Mouse (Mus musculus) kidney, adult 8-10 months (tissue): Measurements from ENCODE around the gene Ccdc167.
A peak's percentile ranks its signal among the peaks of the same experiment; 100 is the strongest.

Experiments used
- DNase-seq, 2 experiments: peaks; one replicate each; pipeline ENCODE4 v3.0.0; 2022

Gene Ccdc167

DNA sequence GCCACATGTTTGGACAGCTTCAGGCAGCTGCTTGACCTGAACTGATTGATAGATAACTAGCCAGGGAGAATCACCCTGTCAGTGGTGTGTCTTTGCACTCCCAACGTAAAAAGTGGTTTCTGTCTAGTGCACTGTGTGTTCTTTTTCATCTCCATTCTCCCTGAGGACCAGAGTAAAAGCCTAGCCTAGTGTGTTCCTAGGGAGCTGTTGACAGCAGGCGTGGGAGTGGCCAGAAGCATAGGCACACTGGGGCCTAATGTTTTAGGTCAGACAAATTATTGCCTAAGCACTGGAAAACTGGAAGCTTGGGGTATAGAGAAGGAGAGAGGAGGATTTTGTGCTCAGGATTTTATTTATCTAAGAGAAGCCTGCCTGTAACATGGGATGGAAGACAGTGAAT, 33.7 kb downstream of the Ccdc167 start:
- no peak for DNase-seq

DNA sequence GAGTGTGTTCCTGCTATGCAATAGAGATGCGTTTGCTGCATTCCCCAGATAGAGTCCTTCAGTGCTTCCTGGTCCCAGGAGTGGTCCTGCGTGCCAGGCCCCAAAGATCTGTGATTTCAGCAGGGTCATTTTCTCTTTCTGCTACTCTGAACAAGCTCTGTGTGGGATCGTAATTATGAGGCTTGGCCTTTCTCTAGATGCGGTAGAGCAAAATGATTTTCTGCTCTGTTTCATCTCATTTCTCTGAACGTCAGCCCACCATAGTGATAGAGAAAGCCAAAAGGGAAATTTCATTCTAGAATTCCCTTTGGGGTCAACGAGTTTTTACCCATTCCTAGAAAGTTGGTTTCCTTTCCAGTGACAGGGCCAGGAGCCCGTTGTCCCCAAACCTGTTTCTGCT, 34.6 kb downstream of the Ccdc167 start:
- no peak for DNase-seq

DNA sequence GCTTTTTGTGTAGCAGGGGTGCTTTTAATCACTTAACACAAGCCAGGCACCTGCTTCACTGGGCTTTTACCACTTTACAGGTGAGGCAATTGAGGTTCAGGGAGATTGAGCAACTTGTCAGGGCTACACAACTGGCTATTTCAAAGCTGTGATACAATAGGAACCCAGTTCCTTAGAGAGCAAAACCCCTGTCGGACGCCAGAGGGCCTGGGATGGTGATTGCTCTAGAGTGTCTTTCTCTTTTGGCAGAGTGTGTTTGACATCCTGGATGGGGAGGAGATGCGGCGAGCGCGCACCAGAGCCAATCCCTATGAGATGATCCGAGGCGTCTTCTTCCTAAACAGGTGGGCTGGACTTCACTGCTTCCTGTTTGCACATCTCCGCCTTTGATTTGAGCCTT, 35.2 kb downstream of the Ccdc167 start:
- DNase-seq, result no peak

- DNase-seq, result no peak
These were observed 35.9 kb downstream of the Ccdc167 start for GRCm38 (mm10) chr17:29680921-29681320.

- DNase-seq, result peak in 1 of 2 experiments; percentile 30
These were observed 36.7 kb downstream of the Ccdc167 start for GRCm38 (mm10) chr17:29680174-29680573.

DNA sequence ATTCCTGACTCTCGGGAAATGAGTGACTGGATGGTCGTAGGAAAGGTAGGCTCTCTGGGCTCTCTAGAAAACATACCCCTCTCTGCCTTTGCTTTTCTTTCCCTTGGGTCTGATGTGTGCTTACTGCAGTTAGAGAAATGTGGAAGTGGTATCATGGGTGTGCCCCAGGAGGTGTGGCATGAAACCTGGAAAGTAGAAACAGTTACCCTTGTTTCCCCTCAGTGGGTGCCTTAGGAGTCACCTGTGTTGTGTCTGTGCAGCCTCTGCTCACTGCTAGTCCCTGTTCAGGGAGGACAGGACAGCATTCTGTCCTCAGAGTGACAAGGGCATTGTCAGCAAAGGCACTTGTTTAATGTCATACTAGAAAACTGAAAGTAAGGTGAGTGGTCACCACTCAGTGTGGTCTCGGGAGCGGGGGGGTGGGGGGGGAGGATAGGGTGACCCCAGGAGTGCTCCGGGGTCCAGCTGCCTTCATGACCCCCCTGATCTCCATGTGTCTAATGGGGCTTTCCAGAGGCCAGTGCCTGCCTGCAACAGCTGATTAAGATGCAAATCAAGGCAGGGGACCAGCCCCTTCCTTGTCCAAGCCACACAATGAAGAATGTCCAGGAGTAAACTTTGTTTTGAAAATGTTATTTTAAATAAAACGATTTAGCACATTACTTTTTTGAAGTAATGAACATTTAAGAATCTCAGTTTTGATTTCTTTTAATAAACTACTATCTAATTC, 37.6 kb downstream of the Ccdc167 start:
- DNase-seq, result no peak

DNA sequence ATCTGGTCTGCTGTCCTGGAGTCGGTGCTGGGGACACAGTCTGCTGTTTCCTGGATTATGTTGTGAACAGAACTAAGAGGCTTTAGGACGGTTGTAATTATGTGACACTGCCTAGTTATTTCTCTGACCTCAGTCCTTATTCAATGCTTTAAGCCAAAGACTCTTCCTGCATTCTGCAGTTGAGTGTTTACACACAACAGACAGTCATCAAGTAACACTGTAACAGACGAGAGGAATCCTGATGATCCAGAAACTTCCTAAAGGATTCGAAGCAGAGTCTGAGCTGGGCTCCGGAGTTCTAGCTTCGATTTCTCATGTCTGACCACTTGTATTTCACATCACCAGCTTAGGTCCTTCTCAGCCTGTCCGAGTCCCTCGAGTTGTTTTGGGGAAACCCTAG, 38.3 kb downstream of the Ccdc167 start:
- no peak for DNase-seq

DNA sequence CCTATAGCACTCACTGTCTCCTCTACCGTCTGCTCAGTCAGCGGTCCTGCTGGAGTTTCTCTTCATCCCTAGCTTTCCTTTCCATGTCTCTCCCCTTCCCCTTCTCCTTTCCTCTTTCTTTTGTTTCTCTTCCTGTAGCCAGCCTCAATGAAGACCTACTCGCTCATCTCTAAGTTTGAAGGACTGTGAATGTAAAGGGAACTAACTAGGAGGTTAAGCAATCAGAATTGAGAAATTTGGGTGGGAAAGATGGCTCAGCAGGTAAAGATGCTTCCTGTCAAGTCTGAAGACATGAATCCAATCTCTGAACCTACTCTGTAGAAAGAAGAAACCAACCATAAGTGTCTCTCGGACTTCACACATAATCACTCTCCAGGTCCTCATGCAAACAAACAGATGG, 43.5 kb downstream of the Ccdc167 start:
- DNase-seq, result no peak

GRCm38 (mm10) chr17:29671021-29671420, 45.8 kb downstream of the Ccdc167 start:
- no peak for DNase-seq

DNA sequence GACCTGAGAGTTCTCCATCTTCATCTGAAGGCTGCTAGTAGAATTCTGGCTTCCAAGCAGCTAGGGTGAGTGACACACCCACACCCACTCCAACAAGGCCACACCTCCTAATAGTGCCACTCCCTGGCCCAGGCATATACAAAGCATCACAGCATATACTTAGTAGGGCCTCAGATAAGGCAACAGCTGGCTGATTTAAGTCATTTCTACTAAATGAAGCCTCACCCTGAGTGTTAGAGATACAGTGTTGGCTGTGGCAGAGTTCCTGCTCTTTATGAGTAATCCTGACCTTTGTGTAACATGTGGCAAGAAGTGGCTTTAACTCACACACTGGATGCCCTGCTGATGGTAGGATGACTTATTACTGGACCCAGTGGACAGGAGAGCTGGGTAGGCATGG, 46.9 kb downstream of the Ccdc167 start:
- DNase-seq, result no peak

DNA sequence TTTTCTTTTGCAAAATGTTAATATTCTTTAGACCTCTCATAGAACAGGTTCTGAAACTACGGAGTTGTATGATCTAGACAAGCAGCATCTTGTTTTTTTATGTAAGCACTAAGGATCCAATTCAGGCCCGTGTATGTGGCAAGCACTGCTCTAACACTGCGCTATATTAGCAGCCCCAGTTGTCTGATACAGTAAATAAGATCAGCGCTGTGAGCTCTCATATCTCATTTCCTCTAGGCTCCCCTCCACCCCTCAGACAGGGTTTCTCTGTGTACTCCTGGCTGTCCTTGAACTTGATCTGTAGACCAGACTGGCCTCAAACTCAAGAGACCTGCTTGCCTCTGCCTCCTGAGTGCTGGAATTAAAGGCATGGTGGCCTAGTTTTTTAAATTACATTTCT, 47.8 kb downstream of the Ccdc167 start:
- no peak for DNase-seq

DNA sequence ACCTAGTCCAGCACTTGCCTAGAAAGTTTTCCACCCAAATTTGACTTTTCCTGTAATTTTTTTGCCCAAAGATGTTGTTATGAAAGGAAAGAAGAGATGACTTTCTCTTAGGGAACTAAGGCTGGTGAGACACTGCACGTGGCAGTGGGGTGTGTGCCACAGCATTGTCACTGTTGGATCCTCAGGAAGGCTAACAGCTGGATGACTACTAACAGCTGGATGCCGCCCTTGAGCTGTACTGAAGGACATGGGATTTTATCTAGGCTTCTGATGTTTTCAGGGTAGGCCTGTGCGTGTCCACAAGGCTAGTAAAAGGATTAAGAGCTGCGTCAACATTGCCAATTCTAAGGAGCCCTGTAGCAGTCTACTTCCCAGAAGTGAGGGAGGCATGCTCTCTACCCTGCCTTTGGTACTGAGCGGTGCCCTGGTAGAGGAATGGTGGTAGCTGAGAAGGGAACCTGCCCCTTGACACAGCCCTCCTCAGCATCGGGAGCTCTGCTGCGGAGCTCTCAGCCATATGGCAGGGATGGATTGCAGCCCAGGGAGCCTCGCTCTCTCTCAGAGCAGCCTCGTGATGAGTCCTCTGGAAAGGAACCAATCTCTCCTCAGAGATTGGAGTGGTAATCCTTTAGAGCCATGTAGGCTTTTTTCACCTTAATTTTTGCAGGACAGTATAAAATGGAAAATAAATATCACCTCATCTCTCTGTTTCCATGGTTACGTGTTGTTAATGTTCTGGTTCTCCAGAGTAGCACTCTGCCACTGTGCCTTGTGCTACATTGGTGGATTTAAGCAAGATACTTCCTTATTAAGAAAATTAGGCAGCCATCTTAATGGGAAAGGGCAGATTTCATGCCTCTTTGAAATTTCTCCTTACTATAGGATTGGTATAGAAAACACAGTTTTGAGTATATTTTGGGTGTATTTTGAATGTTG, 48.5 kb downstream of the Ccdc167 start:
- no peak for DNase-seq

- DNase-seq, result no peak
These were observed 54.7 kb downstream of the Ccdc167 start for GRCm38 (mm10) chr17:29662145-29662544.

- DNase-seq, result no peak
These were observed 56.0 kb downstream of the Ccdc167 start for GRCm38 (mm10) chr17:29660762-29661391.

GRCm38 (mm10) chr17:29660076-29660761, 56.6 kb downstream of the Ccdc167 start, which contains the start of gene Cmtr1:
Gene Cmtr1 (plus strand): TSS chr17:29660595.
- peak; percentile 96 to 97 for DNase-seq

DNA sequence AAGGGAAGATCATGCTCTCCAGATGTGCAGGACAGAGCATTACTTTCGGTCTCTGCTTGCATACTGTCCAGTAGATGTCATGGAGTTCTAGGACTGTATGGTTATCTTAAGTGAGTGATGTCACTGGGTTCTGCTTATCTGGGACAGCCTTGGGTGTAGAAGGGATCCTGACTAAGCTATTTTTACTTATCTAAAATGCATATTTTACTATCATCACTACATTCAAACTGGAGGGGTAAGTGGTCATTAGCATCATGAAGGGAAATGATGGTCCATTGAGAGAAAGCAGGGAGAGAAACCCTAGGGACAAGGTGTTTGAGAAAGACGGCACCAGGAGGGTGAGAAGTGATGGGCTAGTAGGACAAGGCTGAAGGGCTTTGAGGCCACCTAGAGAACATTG, 58.6 kb downstream of the Ccdc167 start:
- no peak for DNase-seq

- DNase-seq, result no peak
These were observed 74.6 kb downstream of the Ccdc167 start for GRCm38 (mm10) chr17:29642219-29642618.

DNA sequence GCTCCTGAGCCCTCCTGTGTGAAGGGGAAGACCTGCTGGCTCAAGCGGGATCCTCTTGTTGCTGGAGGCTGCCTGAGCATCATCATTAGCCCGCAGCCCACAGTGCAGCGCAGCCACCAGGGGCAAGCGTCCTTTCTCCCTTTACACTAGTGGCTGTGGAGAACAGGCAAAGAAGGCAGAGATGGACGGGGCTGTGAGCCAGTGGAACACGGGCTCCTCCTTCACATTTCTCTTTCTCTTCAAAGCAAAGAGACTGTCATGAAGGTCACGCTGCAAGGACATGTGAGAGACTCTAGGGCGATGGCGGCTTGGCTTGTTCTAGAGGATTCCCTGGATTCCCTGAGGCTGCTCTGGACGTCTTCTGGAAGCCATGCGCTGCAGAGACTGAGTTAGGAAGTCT, 75.9 kb downstream of the Ccdc167 start:
- DNase-seq, result no peak

DNA sequence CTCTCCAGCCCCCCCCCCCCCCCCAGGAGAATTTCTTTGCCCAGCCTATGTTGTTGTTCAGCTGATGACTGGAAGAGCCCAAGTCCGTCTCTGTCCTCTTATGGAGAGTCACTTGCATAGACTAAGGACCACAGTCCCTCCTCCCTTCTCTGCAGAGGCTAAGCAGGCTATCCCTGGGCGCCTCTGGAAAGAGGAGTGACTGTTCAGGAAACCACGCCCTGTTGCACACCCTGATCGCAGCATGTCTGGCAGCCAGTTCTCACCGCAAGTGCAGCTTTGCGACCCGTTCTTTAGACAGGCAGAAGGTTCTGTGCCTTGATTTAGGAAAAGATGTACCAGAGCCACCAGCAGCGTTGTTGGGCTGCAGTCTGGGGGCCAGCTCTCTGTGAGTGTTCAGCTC, 78.9 kb downstream of the Ccdc167 start:
- no peak for DNase-seq

- DNase-seq, result no peak
These were observed 79.5 kb downstream of the Ccdc167 start for GRCm38 (mm10) chr17:29637377-29637776.
